Mouse (Mus musculus): ENCODE data around the gene Cfap299. TPM values are rescaled to one million over a fixed set of nuclear protein-coding genes. Genes with fewer than 3 reads are reported as not detected.
A peak's percentile ranks its signal among the peaks of the same experiment; 100 is the strongest.
"Not testable (repeated sequence)": the region's sequence is repeated elsewhere in the genome, so short reads cannot be mapped to it uniquely, and the experiment has no call there.

Gene Cfap299
- polyA plus RNA-seq, 1 experiment from 2014 or later = 0.51 TPM

GRCm38 (mm10) chr5:98574711-98575470 is 245.8 kb downstream of the Cfap299 start:
- Histone ChIP-seq H3K27me3 (no peaks in the 10 kb centered on the region), H3K27ac (no peak overlapping the region; the same call in 1 of the 2 replicates), H3K36me3 (no peaks in the 10 kb centered on the region), H3K9ac (replicated peaks) (no peak overlapping the region), H3K4me2 (peak overlapping the region; percentile 24; the same call in 1 of the 2 replicates), H3K4me1 (replicated peaks) (peaks cover 6% of the 10 kb centered on the region), H3K9me3 (no peaks in the 10 kb centered on the region), H3K4me3 (replicated peaks) (no peak overlapping the region)
- WGBS = 40% methylated on average over 12 of the region's 12 CpGs
- ATAC-seq (ENCODE audit: insufficient number of reproducible peaks, insufficient read depth, low FRiP score, low TSS enrichment, low read depth) = peak; percentile 82

- H3K4me1 ChIP-seq (replicated peaks) = peaks cover 6% of the 10 kb centered on the region
- H3K9me3 ChIP-seq = no peaks in the 10 kb centered on the region
- 70% methylated on average over 4 of the region's 4 CpGs for WGBS
- no peak overlapping the region for H3K4me3 ChIP-seq (replicated peaks)
- no peak overlapping the region for H3K27ac ChIP-seq
- no peak overlapping the region for H3K4me2 ChIP-seq
- no peaks in the 10 kb centered on the region for H3K36me3 ChIP-seq
- no peak for ATAC-seq (ENCODE audit: insufficient number of reproducible peaks, insufficient read depth, low FRiP score, low TSS enrichment, low read depth)
- no peaks in the 10 kb centered on the region for H3K27me3 ChIP-seq
- H3K9ac ChIP-seq (replicated peaks) = no peak overlapping the region
Observed at GRCm38 (mm10) chr5:98575471-98575834, 246.3 kb downstream of the Cfap299 start.

- 83% methylated on average over 6 of the region's 6 CpGs for WGBS
- not testable (repeated sequence) for ATAC-seq (ENCODE audit: insufficient number of reproducible peaks, insufficient read depth, low FRiP score, low TSS enrichment, low read depth); H3K4me3 ChIP-seq (replicated peaks); H3K9me3 ChIP-seq; H3K4me1 ChIP-seq (replicated peaks); H3K27ac ChIP-seq; H3K27me3 ChIP-seq; H3K9ac ChIP-seq (replicated peaks); H3K36me3 ChIP-seq; H3K4me2 ChIP-seq
Observed at GRCm38 (mm10) chr5:98576538-98576937, 247.4 kb downstream of the Cfap299 start.

GRCm38 (mm10) chr5:98578398-98578797 is 249.3 kb downstream of the Cfap299 start:
- H3K9me3 ChIP-seq = no peaks in the 10 kb centered on the region
- no peak overlapping the region for H3K27ac ChIP-seq
- peaks cover 9% of the 10 kb centered on the region for H3K4me1 ChIP-seq (replicated peaks)
- H3K36me3 ChIP-seq = no peaks in the 10 kb centered on the region
- 74% methylated on average over 2 of the region's 2 CpGs for WGBS
- no peak overlapping the region for H3K4me3 ChIP-seq (replicated peaks)
- no peak for ATAC-seq (ENCODE audit: insufficient number of reproducible peaks, insufficient read depth, low FRiP score, low TSS enrichment, low read depth)
- H3K9ac ChIP-seq (replicated peaks) = no peak overlapping the region
- H3K4me2 ChIP-seq = no peak overlapping the region
- no peaks in the 10 kb centered on the region for H3K27me3 ChIP-seq

GRCm38 (mm10) chr5:98580811-98581210 is 251.7 kb downstream of the Cfap299 start:
- ATAC-seq (ENCODE audit: insufficient number of reproducible peaks, insufficient read depth, low FRiP score, low TSS enrichment, low read depth) = no peak
- Histone ChIP-seq H3K27me3 (no peaks in the 10 kb centered on the region), H3K36me3 (no peaks in the 10 kb centered on the region), H3K4me3 (replicated peaks) (no peak overlapping the region), H3K4me2 (no peak overlapping the region), H3K27ac (no peak overlapping the region), H3K9ac (replicated peaks) (no peak overlapping the region), H3K4me1 (replicated peaks) (0 out of 2 replicates have a peak, but pooled peaks cover 3% of the 10 kb centered on the region), H3K9me3 (no peaks in the 10 kb centered on the region)
- 59% methylated on average over 5 of the region's 5 CpGs for WGBS

- Histone ChIP-seq H3K36me3 (no peaks in the 10 kb centered on the region), H3K27me3 (no peaks in the 10 kb centered on the region), H3K9me3 (no peaks in the 10 kb centered on the region), H3K4me2 (no peak overlapping the region), H3K4me1 (replicated peaks) (0 out of 2 replicates have a peak, but pooled peaks cover 3% of the 10 kb centered on the region), H3K9ac (replicated peaks) (no peak overlapping the region), H3K4me3 (replicated peaks) (no peak overlapping the region), H3K27ac (no peak overlapping the region)
- 94% methylated on average over 3 of the region's 3 CpGs for WGBS
- ATAC-seq (ENCODE audit: insufficient number of reproducible peaks, insufficient read depth, low FRiP score, low TSS enrichment, low read depth) = no peak
Observed at GRCm38 (mm10) chr5:98582051-98582450, 252.9 kb downstream of the Cfap299 start.

- Histone ChIP-seq H3K4me3 (replicated peaks) (no peak overlapping the region), H3K27me3 (no peaks in the 10 kb centered on the region), H3K36me3 (no peaks in the 10 kb centered on the region), H3K27ac (no peak overlapping the region), H3K9ac (replicated peaks) (no peak overlapping the region), H3K4me1 (replicated peaks) (no peaks in the 10 kb centered on the region), H3K9me3 (no peaks in the 10 kb centered on the region), H3K4me2 (no peak overlapping the region)
- ATAC-seq (ENCODE audit: insufficient number of reproducible peaks, insufficient read depth, low FRiP score, low TSS enrichment, low read depth) = no peak
Observed at GRCm38 (mm10) chr5:98585915-98586314, 256.8 kb downstream of the Cfap299 start.

- H3K9me3 ChIP-seq = no peaks in the 10 kb centered on the region
- no peaks in the 10 kb centered on the region for H3K36me3 ChIP-seq
- no peaks in the 10 kb centered on the region for H3K27me3 ChIP-seq
- H3K4me2 ChIP-seq = no peak overlapping the region
- H3K9ac ChIP-seq (replicated peaks) = no peak overlapping the region
- H3K4me3 ChIP-seq (replicated peaks) = no peak overlapping the region
- ATAC-seq (ENCODE audit: insufficient number of reproducible peaks, insufficient read depth, low FRiP score, low TSS enrichment, low read depth) = no peak
- no peak overlapping the region for H3K27ac ChIP-seq
- H3K4me1 ChIP-seq (replicated peaks) = no peaks in the 10 kb centered on the region
- WGBS = 96% methylated on average over 5 of the region's 5 CpGs
Observed at GRCm38 (mm10) chr5:98613511-98613910, 284.4 kb downstream of the Cfap299 start.

- Histone ChIP-seq H3K27ac (no peak overlapping the region), H3K36me3 (no peaks in the 10 kb centered on the region), H3K4me2 (no peak overlapping the region), H3K4me3 (replicated peaks) (no peak overlapping the region), H3K4me1 (replicated peaks) (no peaks in the 10 kb centered on the region), H3K9me3 (no peaks in the 10 kb centered on the region), H3K27me3 (no peaks in the 10 kb centered on the region), H3K9ac (replicated peaks) (no peak overlapping the region)
- 71% methylated on average over 3 of the region's 3 CpGs for WGBS
- ATAC-seq (ENCODE audit: insufficient number of reproducible peaks, insufficient read depth, low FRiP score, low TSS enrichment, low read depth) = no peak
Observed at GRCm38 (mm10) chr5:98616902-98617301, 287.8 kb downstream of the Cfap299 start.

GRCm38 (mm10) chr5:98617416-98617815 is 288.3 kb downstream of the Cfap299 start:
- H3K4me3 ChIP-seq (replicated peaks) = no peak overlapping the region
- no peak overlapping the region for H3K4me2 ChIP-seq
- no peaks in the 10 kb centered on the region for H3K27me3 ChIP-seq
- no peak overlapping the region for H3K27ac ChIP-seq
- H3K9me3 ChIP-seq = no peaks in the 10 kb centered on the region
- no peaks in the 10 kb centered on the region for H3K36me3 ChIP-seq
- no peak for ATAC-seq (ENCODE audit: insufficient number of reproducible peaks, insufficient read depth, low FRiP score, low TSS enrichment, low read depth)
- WGBS = 86% methylated on average over 4 of the region's 4 CpGs
- no peaks in the 10 kb centered on the region for H3K4me1 ChIP-seq (replicated peaks)
- H3K9ac ChIP-seq (replicated peaks) = no peak overlapping the region

GRCm38 (mm10) chr5:98650345-98650744 is 321.2 kb downstream of the Cfap299 start:
- Histone ChIP-seq H3K27me3 (no peaks in the 10 kb centered on the region), H3K4me1 (replicated peaks) (no peaks in the 10 kb centered on the region), H3K9ac (replicated peaks) (no peak overlapping the region), H3K4me3 (replicated peaks) (no peak overlapping the region), H3K36me3 (no peaks in the 10 kb centered on the region), H3K27ac (no peak overlapping the region), H3K4me2 (no peak overlapping the region), H3K9me3 (0 out of 2 replicates have a peak, but pooled peaks cover 4% of the 10 kb centered on the region)
- no peak for ATAC-seq (ENCODE audit: insufficient number of reproducible peaks, insufficient read depth, low FRiP score, low TSS enrichment, low read depth)

GRCm38 (mm10) chr5:98651049-98651448 is 321.9 kb downstream of the Cfap299 start:
- H3K4me3 ChIP-seq (replicated peaks) = no peak overlapping the region
- no peak for ATAC-seq (ENCODE audit: insufficient number of reproducible peaks, insufficient read depth, low FRiP score, low TSS enrichment, low read depth)
- H3K36me3 ChIP-seq = no peaks in the 10 kb centered on the region
- 0 out of 2 replicates have a peak, but pooled peaks cover 4% of the 10 kb centered on the region for H3K9me3 ChIP-seq
- H3K4me1 ChIP-seq (replicated peaks) = no peaks in the 10 kb centered on the region
- H3K9ac ChIP-seq (replicated peaks) = no peak overlapping the region
- H3K4me2 ChIP-seq = no peak overlapping the region
- 83% methylated on average over 5 of the region's 5 CpGs for WGBS
- no peak overlapping the region for H3K27ac ChIP-seq
- no peaks in the 10 kb centered on the region for H3K27me3 ChIP-seq
